Mouse (Mus musculus): ENCODE measurements at regions not wholly inside any gene's neighbourhood (a gene's known extent, or its start where the extent isn't known, plus 50 kb on each side); places are given as distances from the start of the nearest gene placed in this dataset.
A peak's percentile ranks its signal among the peaks of the same experiment; 100 is the strongest.

GRCm38 (mm10) chr6:143287322-143287721 is 120.3 kb downstream of the Etnk1 start:
- DNase-seq (ENCODE audit: low spot score in 2 of 2), result peak; percentile 54 to 56

- peak; percentile 81 to 88 for DNase-seq (ENCODE audit: low spot score in 2 of 2)
These were observed 121.6 kb downstream of the Etnk1 start for GRCm38 (mm10) chr6:143288491-143289130.

GRCm38 (mm10) chr6:143293648-143294047 is 126.6 kb downstream of the Etnk1 start:
- DNase-seq (ENCODE audit: low spot score in 2 of 2), result no peak

GRCm38 (mm10) chr6:143298391-143298790 is 131.4 kb downstream of the Etnk1 start:
- no peak for DNase-seq (ENCODE audit: low spot score in 2 of 2)

- no peak for DNase-seq (ENCODE audit: low spot score in 2 of 2)
These were observed 134.4 kb downstream of the Etnk1 start for GRCm38 (mm10) chr6:143301414-143301813.

GRCm38 (mm10) chr6:143307327-143307726 is 140.3 kb downstream of the Etnk1 start:
- DNase-seq (ENCODE audit: low spot score in 2 of 2), result no peak

GRCm38 (mm10) chr6:143315859-143316258 is 148.8 kb downstream of the Etnk1 start:
- DNase-seq (ENCODE audit: low spot score in 2 of 2), result no peak

- DNase-seq (ENCODE audit: low spot score in 2 of 2), result peak in 1 of 2 experiments; percentile 10
These were observed 153.4 kb downstream of the Etnk1 start for GRCm38 (mm10) chr6:143320426-143320825.

- DNase-seq (ENCODE audit: low spot score in 2 of 2), result no peak
These were observed 157.6 kb downstream of the Etnk1 start for GRCm38 (mm10) chr6:143324636-143325035.

- no peak for DNase-seq (ENCODE audit: low spot score in 2 of 2)
These were observed 160.1 kb downstream of the Etnk1 start for GRCm38 (mm10) chr6:143326956-143327722.

- DNase-seq (ENCODE audit: low spot score in 2 of 2), result no peak
These were observed 160.8 kb downstream of the Etnk1 start for GRCm38 (mm10) chr6:143327788-143328187.

- no peak for DNase-seq (ENCODE audit: low spot score in 2 of 2)
These were observed 161.2 kb downstream of the Etnk1 start for GRCm38 (mm10) chr6:143328202-143328601.

GRCm38 (mm10) chr6:143329096-143329495 is 162.1 kb downstream of the Etnk1 start:
- no peak for DNase-seq (ENCODE audit: low spot score in 2 of 2)

- DNase-seq (ENCODE audit: low spot score in 2 of 2), result no peak
These were observed 166.5 kb downstream of the Etnk1 start for GRCm38 (mm10) chr6:143333493-143333892.

GRCm38 (mm10) chr6:143336574-143336973 is 169.6 kb downstream of the Etnk1 start:
- no peak for DNase-seq (ENCODE audit: low spot score in 2 of 2)

GRCm38 (mm10) chr6:143349000-143349399 is 182.0 kb downstream of the Etnk1 start:
- DNase-seq (ENCODE audit: low spot score in 2 of 2), result no peak

GRCm38 (mm10) chr6:143359320-143360032 is 192.5 kb downstream of the Etnk1 start:
- peak; percentile 37 to 52 for DNase-seq (ENCODE audit: low spot score in 2 of 2)

GRCm38 (mm10) chr6:143361149-143361725 is 194.2 kb downstream of the Etnk1 start:
- DNase-seq (ENCODE audit: low spot score in 2 of 2), result no peak

- DNase-seq (ENCODE audit: low spot score in 2 of 2), result no peak
These were observed 194.9 kb downstream of the Etnk1 start for GRCm38 (mm10) chr6:143361963-143362362.

GRCm38 (mm10) chr6:143365840-143366239 is 198.8 kb downstream of the Etnk1 start:
- DNase-seq (ENCODE audit: low spot score in 2 of 2), result no peak

GRCm38 (mm10) chr6:143367804-143368203 is 200.8 kb downstream of the Etnk1 start:
- no peak for DNase-seq (ENCODE audit: low spot score in 2 of 2)

GRCm38 (mm10) chr6:143368646-143369045 is 201.6 kb downstream of the Etnk1 start:
- no peak for DNase-seq (ENCODE audit: low spot score in 2 of 2)

Data from right cerebral cortex, postnatal 10 days (tissue).